Mouse (Mus musculus): ENCODE data around the gene Slc4a8.
"Not testable (repeated sequence)": the region's sequence is repeated elsewhere in the genome, so short reads cannot be mapped to it uniquely, and the experiment has no call there.

The Slc4a8 gene

DNA sequence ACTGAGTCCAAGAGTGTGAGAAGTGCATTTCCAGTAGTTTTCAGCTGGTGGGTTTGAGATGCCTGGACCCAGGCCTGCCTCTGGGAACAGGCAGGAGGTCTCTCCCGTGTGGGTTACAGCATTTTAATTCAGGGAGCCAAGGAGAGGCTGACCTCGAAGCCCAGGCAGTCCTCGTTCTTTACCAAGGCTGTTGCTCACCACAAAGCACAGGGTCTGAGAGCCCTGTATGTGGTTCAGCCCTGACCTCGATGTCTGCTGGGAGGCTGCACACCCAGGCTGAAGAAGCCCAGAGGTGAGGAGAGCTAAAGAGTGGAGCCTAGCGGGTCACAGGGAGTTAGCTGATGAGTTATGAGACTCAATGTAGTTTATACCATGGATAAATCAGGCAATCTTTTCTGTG, 52.0 kb downstream of the Slc4a8 start:
- in situ Hi-C loops (cut with MboI; ENCODE audit: low pct_unique_long_range_greater_than_20kb in 1 of 2, low sequenced_read_pairs in 2 of 2, unreplicated experiment in 1 of 2) = no loop called here

DNA sequence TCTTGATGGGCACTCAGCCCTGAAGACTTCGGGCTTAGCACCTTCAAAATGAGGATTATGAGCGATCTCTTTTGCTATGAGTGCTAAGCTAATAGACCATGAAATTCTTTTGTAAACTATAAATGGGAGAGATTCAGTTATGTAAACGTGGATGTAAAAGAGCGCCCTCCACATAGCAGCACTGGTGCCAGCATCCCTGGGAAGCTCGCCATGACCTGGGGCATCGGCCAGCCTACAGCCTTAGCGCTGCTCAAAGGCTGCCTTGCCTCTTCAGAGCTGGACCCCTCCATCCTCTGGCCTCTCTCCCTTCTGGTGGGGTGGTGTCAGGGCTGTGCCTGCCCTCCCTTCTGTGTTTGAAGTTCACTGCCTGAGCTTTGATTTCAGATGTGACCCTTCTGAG, 52.5 kb downstream of the Slc4a8 start:
- in situ Hi-C loops (cut with MboI; ENCODE audit: low pct_unique_long_range_greater_than_20kb in 1 of 2, low sequenced_read_pairs in 2 of 2, unreplicated experiment in 1 of 2) = no loop called here

DNA sequence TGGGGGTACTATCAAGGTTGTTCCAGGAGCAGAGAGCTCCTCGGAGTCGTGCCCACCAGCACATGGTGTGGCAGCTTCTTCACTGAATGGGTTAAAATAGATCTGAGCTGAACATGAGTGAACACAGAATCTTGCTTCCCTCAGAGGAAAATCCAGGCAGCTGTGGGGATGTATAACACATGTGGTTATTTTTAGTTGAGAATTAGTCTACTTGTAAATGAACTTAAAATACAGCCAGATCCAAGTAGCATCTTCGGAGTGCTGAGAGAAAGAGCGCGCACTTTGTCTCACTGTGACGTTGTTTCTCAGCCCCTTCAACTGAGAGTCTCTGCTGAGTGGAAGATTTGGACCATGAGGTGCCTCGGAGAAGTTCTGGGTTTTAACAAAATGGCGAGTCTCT, 53.8 kb downstream of the Slc4a8 start:
- in situ Hi-C loops (cut with MboI; ENCODE audit: low pct_unique_long_range_greater_than_20kb in 1 of 2, low sequenced_read_pairs in 2 of 2, unreplicated experiment in 1 of 2) = no loop called here

DNA sequence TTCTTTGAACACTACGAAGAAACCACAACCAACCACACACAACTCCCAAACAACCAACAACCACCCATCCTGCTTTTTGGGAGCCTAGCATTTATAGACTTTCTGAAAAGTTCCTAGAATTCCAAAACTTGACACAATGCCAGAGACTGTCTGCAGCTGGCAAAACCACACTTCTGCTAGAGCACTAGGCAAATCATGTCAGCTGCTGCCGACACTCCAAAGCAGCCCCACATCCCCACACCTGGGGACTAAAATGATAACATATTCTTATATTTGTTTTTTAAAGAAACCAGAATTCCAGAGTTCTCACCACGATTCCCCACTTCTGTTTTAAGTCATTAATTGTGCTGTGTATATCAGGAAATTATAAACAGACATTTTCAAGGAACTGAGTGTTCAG, 57.3 kb downstream of the Slc4a8 start:
- in situ Hi-C loops (cut with MboI; ENCODE audit: low pct_unique_long_range_greater_than_20kb in 1 of 2, low sequenced_read_pairs in 2 of 2, unreplicated experiment in 1 of 2) = no loop called here

DNA sequence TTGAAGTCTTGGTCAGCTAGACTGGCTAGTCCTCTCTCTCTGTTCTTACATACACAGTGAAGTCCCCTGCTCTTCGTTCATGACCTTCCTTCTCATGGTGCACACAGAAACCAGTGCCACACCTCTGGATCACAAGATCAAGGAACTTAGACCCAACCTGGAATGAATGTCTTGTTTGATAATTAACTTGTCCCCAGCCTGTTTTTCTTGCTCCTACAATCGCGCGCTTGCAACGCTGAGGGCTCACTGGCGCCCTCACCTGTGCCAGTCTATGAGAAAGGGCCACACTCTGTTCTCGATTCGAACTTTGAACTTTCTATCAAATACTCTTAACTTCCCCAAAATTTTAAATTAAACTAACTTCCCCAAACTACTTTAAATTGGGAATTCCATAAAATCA, 60.3 kb downstream of the Slc4a8 start:
- in situ Hi-C loops (cut with MboI; ENCODE audit: low pct_unique_long_range_greater_than_20kb in 1 of 2, low sequenced_read_pairs in 2 of 2, unreplicated experiment in 1 of 2) = no loop called here

- in situ Hi-C loops (cut with MboI; ENCODE audit: low pct_unique_long_range_greater_than_20kb in 1 of 2, low sequenced_read_pairs in 2 of 2, unreplicated experiment in 1 of 2) = not testable (repeated sequence)
Measured at GRCm38 (mm10) chr15:100822370-100822769, 60.8 kb downstream of the Slc4a8 start.

- in situ Hi-C loops (cut with MboI; ENCODE audit: low pct_unique_long_range_greater_than_20kb in 1 of 2, low sequenced_read_pairs in 2 of 2, unreplicated experiment in 1 of 2) = no loop called here
Measured at GRCm38 (mm10) chr15:100825249-100825856, 63.8 kb downstream of the Slc4a8 start.

DNA sequence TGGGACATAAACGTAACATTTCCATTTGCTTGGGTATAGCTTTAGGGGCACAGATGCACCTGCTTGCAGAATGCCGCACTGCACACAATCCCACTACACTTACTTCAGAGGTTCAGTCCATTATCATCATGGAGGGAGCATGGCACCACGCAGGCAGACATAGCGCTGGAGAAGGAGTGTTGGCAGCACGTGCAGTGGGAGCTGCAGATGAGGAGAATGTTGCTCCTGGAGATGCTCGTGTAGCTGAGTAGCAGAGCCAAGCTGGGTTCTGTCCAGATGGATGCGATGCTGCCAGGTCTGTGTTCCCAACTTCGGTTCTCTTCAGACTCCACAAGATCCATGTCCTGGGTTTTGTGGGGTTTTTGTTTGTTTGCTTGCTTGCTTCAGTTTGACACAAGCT, 64.5 kb downstream of the Slc4a8 start:
- in situ Hi-C loops (cut with MboI; ENCODE audit: low pct_unique_long_range_greater_than_20kb in 1 of 2, low sequenced_read_pairs in 2 of 2, unreplicated experiment in 1 of 2) = no loop called here

- in situ Hi-C loops (cut with MboI; ENCODE audit: low pct_unique_long_range_greater_than_20kb in 1 of 2, low sequenced_read_pairs in 2 of 2, unreplicated experiment in 1 of 2) = no loop called here
Measured at GRCm38 (mm10) chr15:100829775-100830174, 68.2 kb downstream of the Slc4a8 start.

DNA sequence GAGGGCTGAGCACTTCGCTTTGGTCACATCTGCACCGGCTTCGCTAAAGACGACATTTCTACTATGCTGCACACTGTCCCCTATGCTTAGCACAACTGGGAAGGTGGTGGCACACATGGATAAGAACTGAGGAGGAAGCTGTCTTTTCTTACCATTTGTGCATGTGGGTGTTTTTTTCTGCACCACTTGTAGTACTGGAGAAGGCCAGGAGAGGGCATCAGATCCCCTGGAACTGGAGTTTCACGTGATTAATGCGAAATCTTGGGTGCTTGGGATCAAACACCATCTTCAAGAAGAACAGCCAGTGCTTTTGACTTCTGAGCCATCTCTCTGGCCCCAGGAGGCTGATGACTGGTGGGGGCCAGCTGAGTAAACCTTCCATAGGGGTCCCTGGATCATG, 69.1 kb downstream of the Slc4a8 start:
- in situ Hi-C loops (cut with MboI; ENCODE audit: low pct_unique_long_range_greater_than_20kb in 1 of 2, low sequenced_read_pairs in 2 of 2, unreplicated experiment in 1 of 2) = no loop called here

- in situ Hi-C loops (cut with MboI; ENCODE audit: low pct_unique_long_range_greater_than_20kb in 1 of 2, low sequenced_read_pairs in 2 of 2, unreplicated experiment in 1 of 2) = no loop called here
Measured at GRCm38 (mm10) chr15:100832144-100832543, 70.6 kb downstream of the Slc4a8 start.

DNA sequence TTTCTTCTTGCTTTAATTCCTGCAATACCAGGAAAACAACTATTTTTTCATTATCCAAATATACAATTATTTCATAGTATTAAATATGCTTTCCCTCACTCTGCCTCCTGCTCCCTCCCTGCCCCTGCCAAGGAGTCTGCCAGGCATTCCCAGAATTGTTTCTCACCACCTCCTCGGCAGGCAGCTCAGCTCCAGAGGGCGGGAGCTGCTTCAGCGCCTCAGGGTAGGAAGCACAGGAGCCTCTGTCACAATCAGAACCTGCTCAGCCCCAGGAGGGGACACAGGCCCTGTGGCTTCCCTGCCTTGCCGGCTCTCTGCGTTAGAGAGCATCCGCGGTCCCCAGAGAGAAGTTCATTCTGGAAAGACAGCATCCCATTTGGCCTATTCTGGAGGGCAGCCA, 71.2 kb downstream of the Slc4a8 start:
- in situ Hi-C loops (cut with MboI; ENCODE audit: low pct_unique_long_range_greater_than_20kb in 1 of 2, low sequenced_read_pairs in 2 of 2, unreplicated experiment in 1 of 2) = no loop called here

DNA sequence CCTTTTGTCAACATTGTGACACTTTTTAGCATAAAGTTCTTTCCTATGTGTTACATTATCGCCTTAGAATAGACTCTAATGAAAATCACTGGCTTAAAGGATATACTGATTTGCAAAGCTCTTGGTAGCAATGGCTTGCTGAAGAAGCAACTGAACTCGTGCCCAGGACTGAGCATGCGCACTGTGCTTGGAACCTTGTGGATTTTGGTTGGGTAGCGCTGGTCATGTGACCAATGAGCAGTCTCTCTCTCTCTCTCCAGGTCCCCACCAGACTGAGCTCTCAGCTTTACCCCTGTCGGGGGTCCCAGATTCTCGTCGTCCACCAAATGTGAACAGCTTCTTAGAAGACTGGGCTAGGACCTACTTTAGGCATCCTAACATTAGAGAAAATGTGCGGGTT, 75.2 kb downstream of the Slc4a8 start:
- in situ Hi-C loops (cut with MboI; ENCODE audit: low pct_unique_long_range_greater_than_20kb in 1 of 2, low sequenced_read_pairs in 2 of 2, unreplicated experiment in 1 of 2) = no loop called here

GRCm38 (mm10) chr15:100838607-100839207, 77.2 kb downstream of the Slc4a8 start:
- in situ Hi-C loops (cut with MboI; ENCODE audit: low pct_unique_long_range_greater_than_20kb in 1 of 2, low sequenced_read_pairs in 2 of 2, unreplicated experiment in 1 of 2) = no loop called here

DNA sequence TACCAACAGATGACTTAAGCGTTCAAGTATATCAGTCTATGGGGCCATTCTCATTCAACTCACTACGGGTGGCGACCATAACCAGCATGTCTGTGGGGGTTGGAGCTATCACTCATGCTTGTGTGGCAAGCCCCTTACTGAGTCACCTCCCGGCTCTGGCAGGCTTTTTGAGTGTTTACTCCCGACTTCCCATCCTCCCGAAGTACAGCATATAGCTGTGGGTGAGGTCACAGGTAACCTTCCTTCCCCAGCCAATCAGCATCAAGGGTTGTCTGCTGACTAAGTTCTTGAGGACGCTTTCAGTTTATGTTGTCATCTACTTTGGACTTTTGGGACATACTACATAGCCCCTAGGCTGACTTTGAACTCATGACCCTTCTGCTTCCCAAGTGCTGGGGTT, 82.8 kb downstream of the Slc4a8 start:
- in situ Hi-C loops (cut with MboI; ENCODE audit: low pct_unique_long_range_greater_than_20kb in 1 of 2, low sequenced_read_pairs in 2 of 2, unreplicated experiment in 1 of 2) = no loop called here

DNA sequence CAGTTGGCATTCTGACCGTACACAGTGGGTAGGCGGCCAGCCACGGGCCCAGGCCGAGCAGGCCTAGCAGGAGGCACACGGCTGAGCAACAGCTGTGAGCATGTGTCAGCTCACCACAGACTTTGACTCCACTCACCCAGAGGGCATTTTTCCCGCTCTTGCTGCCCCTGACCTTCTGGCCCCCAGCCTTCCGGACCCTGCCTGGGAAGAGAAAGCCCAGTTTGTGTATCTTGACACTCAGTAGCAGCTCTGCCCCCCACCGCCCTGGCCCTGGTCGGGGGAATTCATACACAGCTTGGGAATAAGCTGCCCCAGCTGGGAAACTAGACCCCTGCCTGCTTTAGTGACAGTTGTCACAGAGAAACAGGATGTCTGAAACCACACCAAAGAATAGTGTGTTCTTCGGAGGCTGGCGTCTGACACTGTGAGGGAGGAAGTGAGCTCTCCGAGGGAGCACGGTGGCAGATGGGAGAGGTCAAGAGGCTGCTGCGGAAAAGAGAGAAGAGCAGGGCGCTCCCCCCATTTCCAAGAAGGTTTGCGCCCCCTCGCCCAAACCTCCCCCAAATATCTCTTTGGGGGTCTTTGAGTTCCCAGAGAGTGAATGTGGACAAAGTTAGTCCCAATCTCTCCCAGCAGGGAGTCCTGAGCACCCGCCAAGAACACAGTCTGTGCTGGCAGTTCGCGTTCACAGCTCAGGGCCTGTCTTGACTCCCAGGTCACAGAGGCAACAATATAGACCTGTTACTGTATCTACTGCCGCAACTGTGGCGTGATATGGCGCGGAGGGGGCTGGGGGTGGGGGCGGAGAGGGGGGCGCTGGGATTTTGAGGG, 83.7 kb downstream of the Slc4a8 start:
- in situ Hi-C loops (cut with MboI; ENCODE audit: low pct_unique_long_range_greater_than_20kb in 1 of 2, low sequenced_read_pairs in 2 of 2, unreplicated experiment in 1 of 2) = no loop called here

GRCm38 (mm10) chr15:100847193-100847592, 85.6 kb downstream of the Slc4a8 start:
- in situ Hi-C loops (cut with MboI; ENCODE audit: low pct_unique_long_range_greater_than_20kb in 1 of 2, low sequenced_read_pairs in 2 of 2, unreplicated experiment in 1 of 2) = no loop called here

DNA sequence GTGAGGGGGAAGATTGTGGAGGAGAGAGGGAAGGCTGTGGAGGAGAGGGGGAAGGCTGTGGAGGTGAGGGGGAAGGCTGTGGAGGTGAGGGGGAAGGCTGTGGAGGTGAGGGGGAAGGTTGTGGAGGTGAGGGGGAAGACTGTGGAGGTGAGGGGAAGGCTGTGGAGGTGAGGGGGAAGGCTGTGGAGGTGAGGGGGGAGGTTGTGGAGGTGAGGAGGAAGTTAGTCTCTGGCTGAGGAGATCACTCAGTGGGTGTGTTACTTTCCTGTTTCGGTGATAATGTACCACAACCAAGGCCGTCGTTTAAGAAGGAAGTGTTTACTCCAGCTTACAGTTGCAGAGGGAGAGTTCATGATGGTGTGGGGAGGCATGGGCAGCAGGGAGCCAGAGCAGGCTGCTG, 96.0 kb downstream of the Slc4a8 start:
- in situ Hi-C loops (cut with MboI; ENCODE audit: low pct_unique_long_range_greater_than_20kb in 1 of 2, low sequenced_read_pairs in 2 of 2, unreplicated experiment in 1 of 2) = loop anchor here in 1 of 2 experiments (25.0 kb wide), 1 partner anchor 130 kb away; no protein-coding TSS in a partner anchor

DNA sequence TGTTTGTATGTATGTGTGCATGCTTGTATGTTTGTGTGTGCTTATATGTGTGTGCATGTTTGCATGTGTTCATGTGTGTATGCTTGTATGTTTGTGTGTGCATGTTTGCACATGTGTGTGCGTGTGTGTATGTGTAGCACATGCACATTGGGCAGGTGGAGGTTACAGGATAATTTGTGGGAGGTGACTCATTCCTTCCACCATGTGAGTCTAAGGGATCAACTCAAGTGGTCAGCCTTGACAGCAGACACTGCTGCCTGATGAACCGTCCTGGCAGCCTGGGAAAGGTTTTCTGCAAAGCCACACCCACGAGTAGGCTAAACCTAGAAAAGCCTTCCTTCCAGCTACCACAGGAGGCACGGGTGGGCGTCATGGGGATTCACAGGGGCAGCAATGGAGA, 99.3 kb downstream of the Slc4a8 start:
- in situ Hi-C loops (cut with MboI; ENCODE audit: low pct_unique_long_range_greater_than_20kb in 1 of 2, low sequenced_read_pairs in 2 of 2, unreplicated experiment in 1 of 2) = loop anchor here in 1 of 2 experiments (25.0 kb wide), 1 partner anchor 126 kb away; no protein-coding TSS in a partner anchor

DNA sequence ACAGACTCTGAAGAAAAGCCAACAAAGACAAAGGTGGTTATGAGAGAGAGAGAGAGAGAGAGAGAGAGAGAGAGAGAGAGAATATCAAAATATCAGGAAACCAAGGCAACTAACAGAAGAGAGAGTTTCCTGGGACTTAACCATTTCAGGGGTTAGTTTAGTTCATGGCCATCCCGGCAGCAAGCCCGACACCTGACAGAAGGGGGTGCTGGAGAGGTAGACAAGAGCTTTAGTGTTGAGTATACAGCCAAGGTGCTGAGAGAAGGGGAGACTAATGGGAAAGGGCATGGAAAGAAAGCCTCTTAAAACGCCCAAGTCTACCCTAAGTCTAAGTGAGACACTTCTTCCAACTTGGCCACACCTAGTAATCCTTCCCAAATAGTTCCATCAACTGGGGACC, 104.0 kb downstream of the Slc4a8 start:
- in situ Hi-C loops (cut with MboI; ENCODE audit: low pct_unique_long_range_greater_than_20kb in 1 of 2, low sequenced_read_pairs in 2 of 2, unreplicated experiment in 1 of 2) = loop anchor here in 1 of 2 experiments (25.0 kb wide), 1 partner anchor 122 kb away; no protein-coding TSS in a partner anchor

All from mouse embryonic stem cell (cell line).